Mouse (Mus musculus) heart, adult 9 months (tissue): ENCODE measurements at regions not wholly inside any gene's neighbourhood (a gene's known extent, or its start where the extent isn't known, plus 50 kb on each side); places are given as distances from the start of the nearest gene placed in this dataset.

Experiments used
- DNase-seq, 2 experiments: peaks; one replicate each; pipeline ENCODE4 v3.0.0; 2022; ENCODE audit warnings: low spot score in 2 of 2

GRCm38 (mm10) chr13:93243076-93243475 is 50.9 kb upstream of the Tent2 start:
- DNase-seq, result peak; percentile 41 to 72

- DNase-seq, result no peak
Measured at GRCm38 (mm10) chr13:93248711-93249110, 50.7 kb upstream of the Homer1 start.
